Mouse (Mus musculus): ENCODE results near the gene Nme3. TPM values are rescaled to one million over a fixed set of nuclear protein-coding genes. Genes with fewer than 3 reads are reported as not detected.

The Nme3 gene
- polyA plus RNA-seq, 1 experiment from 2014 or later = 84.6 TPM

- H3K9me3 ChIP-seq (ENCODE audit: control insufficient read depth, low read length) = no peaks in the 10 kb centered on the region
- H3K4me2 ChIP-seq (replicated peaks; ENCODE audit: low read depth, low read length) = peak within 1 kb of the TSS; percentile 92
- peak within 1 kb of the TSS; percentile 93 for H3K9ac ChIP-seq (ENCODE audit: low read depth, low read length)
- H3K4me1 ChIP-seq (ENCODE audit: control insufficient read depth, insufficient read depth, low read length) = peaks cover 22% of the 10 kb centered on the region
- peak; percentile 49 for ATAC-seq (ENCODE audit: low FRiP score, low TSS enrichment)
- H3K27me3 ChIP-seq (ENCODE audit: control insufficient read depth, insufficient read depth, low read length) = no peaks in the 10 kb centered on the region
- peak within 1 kb of the TSS; percentile 79 for H3K27ac ChIP-seq (ENCODE audit: low read depth, low read length)
- peak within 1 kb of the TSS; percentile 83 for H3K4me3 ChIP-seq (ENCODE audit: low read length)
- under 1% methylated on average over 61 of the region's 62 CpGs for WGBS
- H3K36me3 ChIP-seq (ENCODE audit: control insufficient read depth, insufficient read depth, low read length) = peaks cover 61% of the 10 kb centered on the region
These were observed 1.2 kb upstream of the Nme3 start, which contains the start of the genes Eme2 and Mrps34 for GRCm38 (mm10) chr17:24894995-24895547. Gene Eme2 (minus strand): TSS chr17:24895087. Gene Mrps34 (plus strand): TSS chr17:24895116.

GRCm38 (mm10) chr17:24895571-24896240 lies 594 bp upstream of the Nme3 start:
- peaks cover 22% of the 10 kb centered on the region for H3K4me1 ChIP-seq (ENCODE audit: control insufficient read depth, insufficient read depth, low read length)
- H3K36me3 ChIP-seq (ENCODE audit: control insufficient read depth, insufficient read depth, low read length) = peaks cover 61% of the 10 kb centered on the region
- 12% methylated on average over 23 of the region's 23 CpGs for WGBS
- H3K9ac ChIP-seq (ENCODE audit: low read depth, low read length) = peak overlapping the region; percentile 93
- H3K4me2 ChIP-seq (replicated peaks; ENCODE audit: low read depth, low read length) = peak overlapping the region; percentile 92
- peak overlapping the region; percentile 79 for H3K27ac ChIP-seq (ENCODE audit: low read depth, low read length)
- peak overlapping the region; percentile 83 for H3K4me3 ChIP-seq (ENCODE audit: low read length)
- H3K9me3 ChIP-seq (ENCODE audit: control insufficient read depth, low read length) = no peaks in the 10 kb centered on the region
- ATAC-seq (ENCODE audit: low FRiP score, low TSS enrichment) = no peak
- H3K27me3 ChIP-seq (ENCODE audit: control insufficient read depth, insufficient read depth, low read length) = no peaks in the 10 kb centered on the region

GRCm38 (mm10) chr17:24896993-24897269 lies 631 bp downstream of the Nme3 start:
- no peak for ATAC-seq (ENCODE audit: low FRiP score, low TSS enrichment)
- peaks cover 61% of the 10 kb centered on the region for H3K36me3 ChIP-seq (ENCODE audit: control insufficient read depth, insufficient read depth, low read length)
- WGBS = 31% methylated on average over 11 of the region's 11 CpGs

GRCm38 (mm10) chr17:24897600-24897999 lies 1.3 kb downstream of the Nme3 start:
- Histone ChIP-seq H3K4me2 (replicated peaks; ENCODE audit: low read depth, low read length) (peak overlapping the region; percentile 92; the same call in 1 of the 2 replicates), H3K9ac (ENCODE audit: low read depth, low read length) (peak overlapping the region; percentile 93; the same call in 1 of the 2 replicates), H3K36me3 (ENCODE audit: control insufficient read depth, insufficient read depth, low read length) (peaks cover 62% of the 10 kb centered on the region), H3K27me3 (ENCODE audit: control insufficient read depth, insufficient read depth, low read length) (no peaks in the 10 kb centered on the region), H3K4me3 (ENCODE audit: low read length) (0 out of 2 replicates have a peak overlapping the region, but pooled peaks have one; percentile 83), H3K27ac (ENCODE audit: low read depth, low read length) (no peak overlapping the region), H3K9me3 (ENCODE audit: control insufficient read depth, low read length) (no peaks in the 10 kb centered on the region), H3K4me1 (ENCODE audit: control insufficient read depth, insufficient read depth, low read length) (peaks cover 22% of the 10 kb centered on the region)
- WGBS = 71% methylated on average over 4 of the region's 4 CpGs
- ATAC-seq (ENCODE audit: low FRiP score, low TSS enrichment) = no peak

More at GRCm38 (mm10) chr17:24896993-24897269, 631 bp downstream of the Nme3 start:
- Histone ChIP-seq H3K27me3 (ENCODE audit: control insufficient read depth, insufficient read depth, low read length) (no peaks in the 10 kb centered on the region), H3K9me3 (ENCODE audit: control insufficient read depth, low read length) (no peaks in the 10 kb centered on the region), H3K4me3 (ENCODE audit: low read length) (peak overlapping the region; percentile 83), H3K4me1 (ENCODE audit: control insufficient read depth, insufficient read depth, low read length) (peaks cover 22% of the 10 kb centered on the region), H3K9ac (ENCODE audit: low read depth, low read length) (peak overlapping the region; percentile 93), H3K27ac (ENCODE audit: low read depth, low read length) (peak overlapping the region; percentile 79), H3K4me2 (replicated peaks; ENCODE audit: low read depth, low read length) (peak overlapping the region; percentile 92)

GRCm38 (mm10) chr17:24898041-24898854 lies 1.9 kb downstream of the Nme3 start:
- WGBS = 78% methylated on average over 4 of the region's 4 CpGs

GRCm38 (mm10) chr17:24899153-24899552 lies 2.9 kb downstream of the Nme3 start:
- WGBS = 91% methylated on average over 5 of the region's 5 CpGs
- H3K27ac ChIP-seq (ENCODE audit: low read depth, low read length) = no peak overlapping the region
- no peak overlapping the region for H3K4me3 ChIP-seq (ENCODE audit: low read length)
- peaks cover 16% of the 10 kb centered on the region for H3K4me1 ChIP-seq (ENCODE audit: control insufficient read depth, insufficient read depth, low read length)
- no peak overlapping the region for H3K9ac ChIP-seq (ENCODE audit: low read depth, low read length)
- peaks cover 69% of the 10 kb centered on the region for H3K36me3 ChIP-seq (ENCODE audit: control insufficient read depth, insufficient read depth, low read length)
- H3K9me3 ChIP-seq (ENCODE audit: control insufficient read depth, low read length) = no peaks in the 10 kb centered on the region
- ATAC-seq (ENCODE audit: low FRiP score, low TSS enrichment) = no peak
- H3K4me2 ChIP-seq (replicated peaks; ENCODE audit: low read depth, low read length) = no peak overlapping the region
- H3K27me3 ChIP-seq (ENCODE audit: control insufficient read depth, insufficient read depth, low read length) = no peaks in the 10 kb centered on the region

More at GRCm38 (mm10) chr17:24898041-24898854, 1.9 kb downstream of the Nme3 start:
- H3K9me3 ChIP-seq (ENCODE audit: control insufficient read depth, low read length) = no peaks in the 10 kb centered on the region
- no peaks in the 10 kb centered on the region for H3K27me3 ChIP-seq (ENCODE audit: control insufficient read depth, insufficient read depth, low read length)
- no peak overlapping the region for H3K4me3 ChIP-seq (ENCODE audit: low read length)
- H3K9ac ChIP-seq (ENCODE audit: low read depth, low read length) = no peak overlapping the region
- ATAC-seq (ENCODE audit: low FRiP score, low TSS enrichment) = no peak
- H3K36me3 ChIP-seq (ENCODE audit: control insufficient read depth, insufficient read depth, low read length) = peaks cover 62% of the 10 kb centered on the region
- H3K4me1 ChIP-seq (ENCODE audit: control insufficient read depth, insufficient read depth, low read length) = peaks cover 22% of the 10 kb centered on the region
- no peak overlapping the region for H3K27ac ChIP-seq (ENCODE audit: low read depth, low read length)
- no peak overlapping the region for H3K4me2 ChIP-seq (replicated peaks; ENCODE audit: low read depth, low read length)

GRCm38 (mm10) chr17:24900014-24900413 lies 3.7 kb downstream of the Nme3 start:
- ATAC-seq (ENCODE audit: low FRiP score, low TSS enrichment) = no peak
- no peaks in the 10 kb centered on the region for H3K9me3 ChIP-seq (ENCODE audit: control insufficient read depth, low read length)

GRCm38 (mm10) chr17:24902124-24902523 lies 5.8 kb downstream of the Nme3 start:
- Histone ChIP-seq H3K4me2 (replicated peaks; ENCODE audit: low read depth, low read length) (no peak overlapping the region), H3K4me3 (ENCODE audit: low read length) (no peak overlapping the region), H3K9me3 (ENCODE audit: control insufficient read depth, low read length) (no peaks in the 10 kb centered on the region), H3K9ac (ENCODE audit: low read depth, low read length) (no peak overlapping the region), H3K27ac (ENCODE audit: low read depth, low read length) (no peak overlapping the region), H3K27me3 (ENCODE audit: control insufficient read depth, insufficient read depth, low read length) (no peaks in the 10 kb centered on the region), H3K4me1 (ENCODE audit: control insufficient read depth, insufficient read depth, low read length) (peaks cover under 1% of the 10 kb centered on the region; the same call in 1 of the 2 replicates), H3K36me3 (ENCODE audit: control insufficient read depth, insufficient read depth, low read length) (peaks cover 99% of the 10 kb centered on the region)
- no peak for ATAC-seq (ENCODE audit: low FRiP score, low TSS enrichment)
- WGBS = 92% methylated on average over 5 of the region's 5 CpGs

More at GRCm38 (mm10) chr17:24900014-24900413, 3.7 kb downstream of the Nme3 start:
- no peak overlapping the region for H3K4me3 ChIP-seq (ENCODE audit: low read length)
- WGBS = 94% methylated on average over 6 of the region's 6 CpGs
- peaks cover 13% of the 10 kb centered on the region; the same call in 1 of the 2 replicates for H3K4me1 ChIP-seq (ENCODE audit: control insufficient read depth, insufficient read depth, low read length)
- H3K36me3 ChIP-seq (ENCODE audit: control insufficient read depth, insufficient read depth, low read length) = peaks cover 78% of the 10 kb centered on the region
- no peak overlapping the region for H3K9ac ChIP-seq (ENCODE audit: low read depth, low read length)
- no peak overlapping the region for H3K4me2 ChIP-seq (replicated peaks; ENCODE audit: low read depth, low read length)
- H3K27ac ChIP-seq (ENCODE audit: low read depth, low read length) = no peak overlapping the region
- no peaks in the 10 kb centered on the region for H3K27me3 ChIP-seq (ENCODE audit: control insufficient read depth, insufficient read depth, low read length)
